Mouse (Mus musculus) stomach, embryonic 14.5 days (tissue): ENCODE measurements around the gene 2410131K14Rik. TPM values are rescaled to one million over a fixed set of nuclear protein-coding genes. Genes with fewer than 3 reads are reported as not detected.

ENCODE experiments used
- ATAC-seq: fragments of 200-750 bp; cut with Nextera tagmentation; 2 replicates; pipeline ENCODE4 v1.8.0; 2017; ENCODE audit warnings: low read depth, moderate TSS enrichment; ENCODE audit not compliant: insufficient number of reproducible peaks, insufficient read depth, low FRiP score
- H3K27ac ChIP-seq: fragments of 300-500 bp; sonication (generic); 2 replicates; pipeline ENCODE4 v1.5.1; 2014; ENCODE audit warnings: mild to moderate bottlenecking, low read length, moderate library complexity, mixed read lengths
- H3K27me3 ChIP-seq: fragments of 300-500 bp; sonication (generic); 2 replicates; pipeline ENCODE4 v1.6.1; 2014; ENCODE audit warnings: low read length, control low read depth, mixed read lengths; ENCODE audit not compliant: control insufficient read depth, insufficient read depth
- H3K36me3 ChIP-seq: fragments of 300-500 bp; sonication (generic); 2 replicates; pipeline ENCODE4 v1.6.1; 2014; ENCODE audit warnings: mild to moderate bottlenecking, control low read depth, low read length, moderate library complexity, mixed read lengths; ENCODE audit not compliant: control insufficient read depth, insufficient read depth
- H3K4me1 ChIP-seq: fragments of 300-500 bp; sonication (generic); 2 replicates; pipeline ENCODE4 v1.6.1; 2014; ENCODE audit warnings: low read length, control low read depth, mixed read lengths; ENCODE audit not compliant: control insufficient read depth, insufficient read depth
- H3K4me2 ChIP-seq: fragments of 300-500 bp; sonication (generic); replicated peaks from 2 replicates; pipeline ENCODE4 v1.6.1; 2014; ENCODE audit warnings: low read depth, low read length, control low read depth
- H3K4me3 ChIP-seq: fragments of 300-500 bp; sonication (generic); 2 replicates; pipeline ENCODE4 v1.5.1; 2014; ENCODE audit warnings: low read depth, low read length, control low read depth
- H3K9ac ChIP-seq: fragments of 300-500 bp; sonication (generic); replicated peaks from 2 replicates; pipeline ENCODE4 v1.6.1; 2014; ENCODE audit warnings: low read depth, mild to moderate bottlenecking, control low read depth, low read length, moderate library complexity, mixed read lengths
- H3K9me3 ChIP-seq: fragments of 300-500 bp; sonication (generic); 2 replicates; pipeline ENCODE4 v1.6.1; 2016; ENCODE audit warnings: low read depth, low read length, control low read depth; ENCODE audit not compliant: control insufficient read depth
- WGBS: fragments of 180-500 bp; shearing (Covaris S2); extraction: QIAGEN DNeasy Blood & Tissue Kit; methylation state at CpG from one replicate; pipeline ENCODE4 v1.1.7; 2014; 5-methylcytosine and 5-hydroxymethylcytosine counted together
- polyA plus RNA-seq: library from polyadenylated mRNA; unstranded; fragments of >200 nt; fragmentation: Nextera tagmentation; extraction: Ambion mirVana; gene quantifications from 2 replicates; pipeline ENCODE4 v1.2.1, GENCODE M21; 2014

Gene 2410131K14Rik
- polyA plus RNA-seq, 1 experiment from 2014 or later, result 7.8 TPM

DNA sequence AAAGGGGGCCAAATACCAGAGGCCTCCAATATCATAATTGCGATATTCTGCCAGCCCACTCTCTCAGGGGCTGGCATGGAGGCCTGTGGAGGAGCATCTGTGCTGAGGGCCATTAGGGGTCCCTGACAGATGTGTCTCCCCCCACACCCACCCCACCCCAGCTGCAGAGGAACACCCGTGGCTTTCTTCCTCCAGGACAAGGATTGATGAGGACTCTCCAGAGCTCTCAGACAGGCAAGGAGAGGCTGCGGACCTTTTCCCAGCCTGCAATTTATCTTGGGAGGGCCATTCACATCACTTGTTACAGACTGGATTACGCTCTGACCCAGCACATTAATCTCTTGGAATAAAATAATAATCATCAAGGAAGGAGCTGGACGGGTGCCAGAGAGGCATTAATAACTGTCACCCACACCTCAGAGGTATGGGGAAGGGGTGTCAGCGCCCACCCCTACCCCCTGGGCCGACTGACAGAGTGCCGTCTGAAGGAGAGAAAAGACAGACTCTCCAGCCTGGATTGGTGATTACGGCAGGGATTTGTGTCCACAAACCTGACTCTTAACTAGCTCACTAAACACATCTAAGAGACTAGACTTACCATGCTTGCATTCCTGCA lies 21.8 kb upstream of the 2410131K14Rik start:
- Histone ChIP-seq H3K4me3 (no peak overlapping the region), H3K27me3 (no peaks in the 10 kb centered on the region), H3K27ac (no peak overlapping the region), H3K4me1 (0 out of 2 replicates have a peak, but pooled peaks cover 7% of the 10 kb centered on the region), H3K9me3 (no peaks in the 10 kb centered on the region), H3K36me3 (peaks cover under 1% of the 10 kb centered on the region; the same call in 1 of the 2 replicates), H3K9ac (no peak overlapping the region), H3K4me2 (no peak overlapping the region)
- 23% methylated on average over 9 of the region's 9 CpGs for WGBS
- ATAC-seq, result 0 out of 2 replicates have a peak, but pooled peaks have one; percentile 23

- no peak for ATAC-seq
- Histone ChIP-seq H3K27me3 (no peaks in the 10 kb centered on the region), H3K36me3 (peaks cover 5% of the 10 kb centered on the region; the same call in 1 of the 2 replicates), H3K4me3 (no peak overlapping the region), H3K27ac (no peak overlapping the region), H3K4me1 (no peaks in the 10 kb centered on the region), H3K4me2 (no peak overlapping the region), H3K9me3 (no peaks in the 10 kb centered on the region), H3K9ac (no peak overlapping the region)
- 88% methylated on average over 13 of the region's 13 CpGs for WGBS
Measured at GRCm38 (mm10) chr5:118230071-118230611, 14.9 kb upstream of the 2410131K14Rik start.

GRCm38 (mm10) chr5:118236891-118237290 lies 8.1 kb upstream of the 2410131K14Rik start:
- no peak overlapping the region for H3K4me3 ChIP-seq
- no peaks in the 10 kb centered on the region for H3K9me3 ChIP-seq
- no peak; the same call in 1 of the 2 replicates for ATAC-seq
- H3K4me2 ChIP-seq, result no peak overlapping the region
- H3K9ac ChIP-seq, result no peak overlapping the region
- 84% methylated on average over 12 of the region's 12 CpGs for WGBS
- H3K4me1 ChIP-seq, result no peaks in the 10 kb centered on the region
- H3K27ac ChIP-seq, result no peak overlapping the region
- H3K27me3 ChIP-seq, result no peaks in the 10 kb centered on the region
- no peaks in the 10 kb centered on the region; the same call in 1 of the 2 replicates for H3K36me3 ChIP-seq

- WGBS, result 91% methylated on average over 12 of the region's 12 CpGs
- no peak for ATAC-seq
Measured at GRCm38 (mm10) chr5:118239671-118240070, 5.4 kb upstream of the 2410131K14Rik start.

DNA sequence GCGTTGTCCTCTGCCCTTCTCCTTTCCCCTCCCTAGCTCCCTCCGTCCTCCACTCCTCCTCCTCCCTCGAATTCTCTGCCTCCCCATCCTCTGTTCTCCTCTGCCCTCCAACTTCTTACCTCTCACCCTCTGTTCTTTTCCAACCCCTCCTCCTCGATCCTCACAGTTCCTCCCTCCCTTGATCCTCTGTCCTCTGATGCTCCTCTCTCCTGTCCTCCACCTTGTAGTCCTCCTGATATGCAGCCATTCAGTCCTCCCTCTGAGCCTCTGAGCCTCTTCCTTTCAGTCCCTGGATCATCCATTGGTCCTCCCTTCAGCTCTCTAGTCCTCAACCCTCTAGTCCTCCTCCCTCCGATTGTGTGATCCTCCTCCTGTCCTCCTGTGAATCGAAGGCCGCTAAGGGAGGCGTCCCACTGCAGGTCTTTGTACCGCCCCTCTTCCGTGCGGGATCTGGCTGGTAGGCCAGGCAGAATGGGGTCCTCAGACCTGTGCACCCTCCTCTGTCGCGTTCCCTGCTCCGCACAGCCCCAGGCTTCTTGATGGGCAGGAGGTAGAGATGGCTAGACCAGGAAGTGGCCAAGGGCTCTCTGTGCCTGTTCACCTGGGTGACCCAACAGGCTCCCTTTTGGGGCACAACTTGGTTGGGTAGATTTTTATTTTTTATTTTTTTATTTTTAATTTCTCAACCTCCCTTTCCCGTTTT lies 730 bp downstream of the 2410131K14Rik start:
- 5% methylated on average over 15 of the region's 15 CpGs for WGBS
- peaks cover 3% of the 10 kb centered on the region for H3K36me3 ChIP-seq
- H3K4me1 ChIP-seq, result peaks cover 12% of the 10 kb centered on the region
- 0 out of 2 replicates have a peak, but pooled peaks have one; percentile 2 for ATAC-seq
- H3K4me2 ChIP-seq, result peak overlapping the region; percentile 89
- H3K9me3 ChIP-seq, result no peaks in the 10 kb centered on the region
- H3K27me3 ChIP-seq, result no peaks in the 10 kb centered on the region
- peak overlapping the region; percentile 53 for H3K9ac ChIP-seq
- peak overlapping the region; percentile 52; the same call in 1 of the 2 replicates for H3K27ac ChIP-seq
- peak overlapping the region; percentile 71 for H3K4me3 ChIP-seq

More at GRCm38 (mm10) chr5:118239671-118240070, 5.4 kb upstream of the 2410131K14Rik start:
- peaks cover 3% of the 10 kb centered on the region; the same call in 1 of the 2 replicates for H3K4me1 ChIP-seq
- no peaks in the 10 kb centered on the region for H3K27me3 ChIP-seq
- H3K4me3 ChIP-seq, result no peak overlapping the region
- no peak overlapping the region for H3K9ac ChIP-seq
- H3K4me2 ChIP-seq, result no peak overlapping the region
- H3K9me3 ChIP-seq, result no peaks in the 10 kb centered on the region
- no peaks in the 10 kb centered on the region; the same call in 1 of the 2 replicates for H3K36me3 ChIP-seq
- no peak overlapping the region for H3K27ac ChIP-seq

DNA sequence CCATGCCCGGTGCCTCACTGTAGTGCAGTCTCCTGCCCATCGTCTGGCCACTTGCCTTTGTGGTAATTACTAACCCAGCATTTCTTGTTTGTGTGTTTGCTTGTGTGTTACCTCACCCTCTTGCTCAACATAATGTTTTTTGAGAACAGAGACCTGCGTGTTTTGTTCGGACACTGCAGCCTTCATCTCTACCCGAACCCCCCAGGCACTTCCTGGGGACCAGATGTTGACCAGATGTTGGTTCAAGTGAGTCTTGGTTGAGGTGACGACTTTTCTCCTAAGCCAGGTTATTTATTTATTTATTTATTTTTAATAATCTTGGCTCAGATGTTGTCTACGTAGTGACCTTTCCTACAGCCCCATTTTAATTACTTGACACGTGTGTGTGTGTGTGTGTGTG lies 2.4 kb downstream of the 2410131K14Rik start:
- Histone ChIP-seq H3K4me3 (no peak overlapping the region), H3K36me3 (peaks cover 3% of the 10 kb centered on the region), H3K27me3 (no peaks in the 10 kb centered on the region), H3K9me3 (no peaks in the 10 kb centered on the region), H3K27ac (no peak overlapping the region), H3K4me1 (peaks cover 12% of the 10 kb centered on the region), H3K4me2 (no peak overlapping the region), H3K9ac (no peak overlapping the region)
- WGBS, result 85% methylated on average over 8 of the region's 8 CpGs
- no peak for ATAC-seq

- Histone ChIP-seq H3K27ac (no peak overlapping the region), H3K9ac (no peak overlapping the region), H3K4me2 (no peak overlapping the region), H3K36me3 (peaks cover 7% of the 10 kb centered on the region), H3K27me3 (no peaks in the 10 kb centered on the region), H3K4me3 (no peak overlapping the region), H3K4me1 (peaks cover 6% of the 10 kb centered on the region), H3K9me3 (no peaks in the 10 kb centered on the region)
- no peak for ATAC-seq
- WGBS, result 86% methylated on average over 6 of the region's 7 CpGs
Measured at GRCm38 (mm10) chr5:118250987-118251386, 6.0 kb downstream of the 2410131K14Rik start.

GRCm38 (mm10) chr5:118253551-118253950 lies 8.5 kb downstream of the 2410131K14Rik start:
- 92% methylated on average over 3 of the region's 3 CpGs for WGBS
- H3K27ac ChIP-seq, result no peak overlapping the region
- H3K9me3 ChIP-seq, result no peaks in the 10 kb centered on the region
- no peak overlapping the region for H3K4me3 ChIP-seq
- no peaks in the 10 kb centered on the region for H3K27me3 ChIP-seq
- no peak overlapping the region for H3K4me2 ChIP-seq
- no peak for ATAC-seq
- H3K9ac ChIP-seq, result no peak overlapping the region
- no peaks in the 10 kb centered on the region for H3K4me1 ChIP-seq
- H3K36me3 ChIP-seq, result peaks cover 23% of the 10 kb centered on the region
